Mouse (Mus musculus): ENCODE results near the gene Klf3. TPM values are rescaled to one million over a fixed set of nuclear protein-coding genes. Genes with fewer than 3 reads are reported as not detected.

Gene Klf3
- polyA plus RNA-seq, 1 experiment from 2014 or later: 53.6 TPM

DNA sequence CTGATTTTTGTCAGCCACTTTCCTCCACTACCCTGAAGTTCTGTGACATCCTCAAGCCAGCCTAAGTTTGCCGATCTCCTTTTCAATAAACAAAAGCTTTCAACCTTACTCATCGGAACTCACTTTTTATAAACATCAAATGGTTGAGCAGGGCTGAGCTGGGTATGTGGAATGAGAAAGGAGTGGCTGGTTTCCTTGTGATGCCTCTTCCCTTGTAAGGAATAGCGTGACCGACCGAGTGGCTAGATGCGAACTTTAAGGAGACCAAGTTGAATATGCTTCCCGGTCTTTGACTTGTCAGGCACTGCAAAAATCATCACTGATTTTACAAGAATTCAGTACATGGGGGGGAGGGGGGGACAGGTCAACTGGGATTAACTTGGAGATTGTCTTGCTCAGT, 46.7 kb downstream of the Klf3 start:
- in situ Hi-C loops (cut with MboI; ENCODE audit: low pct_unique_long_range_greater_than_20kb): no loop called here
- no peaks in the 10 kb centered on the region for H3K27me3 ChIP-seq
- ChIA-PET CTCF (no interaction called here), POLR2A (no interaction called here)
- TF ChIP-seq CTCF (IDR thresholded peaks at IDR 0.05): no peak
- ATAC-seq: no peak
- DNase-seq (ENCODE audit: low read depth, low spot score): no peak

DNA sequence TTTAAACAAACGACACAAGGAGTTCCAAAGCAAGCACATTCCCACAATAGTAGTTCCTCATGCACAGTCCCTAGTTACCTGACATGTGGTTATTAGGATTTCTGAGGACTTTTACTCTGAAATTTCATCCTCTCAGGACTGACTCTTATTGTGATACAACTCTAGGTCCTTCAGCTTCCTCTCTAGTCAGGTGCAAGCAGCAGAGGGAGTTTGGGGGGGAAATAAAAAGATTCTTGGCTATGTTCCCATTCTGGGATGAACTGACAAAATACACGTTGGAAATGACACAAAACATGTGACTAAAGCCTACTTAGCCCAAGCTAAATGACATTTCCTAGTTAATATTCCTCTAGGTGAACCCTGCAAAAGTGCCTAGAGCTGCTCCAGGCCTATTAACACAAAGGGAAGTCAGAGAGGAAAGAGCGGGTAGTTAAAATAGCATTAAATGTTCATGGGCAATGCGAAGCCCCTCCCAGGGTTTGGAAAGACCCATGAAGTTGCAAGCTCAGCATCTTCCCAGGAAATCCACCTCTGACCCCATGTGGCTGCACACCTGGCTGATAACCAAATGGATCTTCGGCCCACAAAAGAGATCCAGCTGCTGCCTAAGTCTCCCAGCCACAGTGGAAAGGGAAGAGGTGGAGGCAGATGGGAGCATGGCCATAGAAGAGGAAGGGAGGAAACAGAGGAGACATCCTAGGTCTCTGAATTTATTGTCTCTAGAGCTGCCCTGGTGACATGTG, 49.6 kb downstream of the Klf3 start:
- H3K27me3 ChIP-seq: no peaks in the 10 kb centered on the region
- ChIA-PET CTCF (interaction anchor here (1.0 to 1.6 kb wide), 5 partner anchors 9 to 347 kb away, joined by 3 to 7 read pairs (median 4); no protein-coding TSS in a partner anchor), POLR2A (no interaction called here)
- TF ChIP-seq CTCF (IDR thresholded peaks at IDR 0.05): no peak
- in situ Hi-C loops (cut with MboI; ENCODE audit: low pct_unique_long_range_greater_than_20kb): no loop called here
- no peak for DNase-seq (ENCODE audit: low read depth, low spot score)
- no peak for ATAC-seq

DNA sequence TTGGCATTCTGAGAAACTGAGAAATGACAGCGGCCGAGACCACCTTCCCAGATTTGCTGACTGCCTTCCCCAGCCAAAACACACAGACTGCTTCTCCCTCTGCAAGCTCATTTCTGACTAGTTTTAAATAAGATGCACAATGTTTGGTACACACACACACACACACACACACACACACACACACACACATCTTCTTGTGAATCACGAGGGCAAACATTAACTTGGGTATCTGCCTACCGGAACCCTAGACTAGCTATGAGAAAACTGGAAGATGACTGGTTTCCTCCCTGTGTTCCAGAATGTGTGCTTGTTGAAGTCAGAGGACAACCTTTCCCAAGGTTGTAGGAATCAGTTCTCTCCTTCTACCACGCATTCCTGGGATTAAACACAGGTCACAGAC, 50.2 kb downstream of the Klf3 start:
- CTCF ChIA-PET: interaction anchor here (1.0 to 1.6 kb wide), 5 partner anchors 9 to 348 kb away, joined by 3 to 7 read pairs (median 3); no protein-coding TSS in a partner anchor
- POLR2A ChIA-PET: no interaction called here
- TF ChIP-seq CTCF (IDR thresholded peaks at IDR 0.05): no peak
- in situ Hi-C loops (cut with MboI; ENCODE audit: low pct_unique_long_range_greater_than_20kb): no loop called here
- DNase-seq (ENCODE audit: low read depth, low spot score) (no peak), ATAC-seq (no peak)
- no peaks in the 10 kb centered on the region for H3K27me3 ChIP-seq

DNA sequence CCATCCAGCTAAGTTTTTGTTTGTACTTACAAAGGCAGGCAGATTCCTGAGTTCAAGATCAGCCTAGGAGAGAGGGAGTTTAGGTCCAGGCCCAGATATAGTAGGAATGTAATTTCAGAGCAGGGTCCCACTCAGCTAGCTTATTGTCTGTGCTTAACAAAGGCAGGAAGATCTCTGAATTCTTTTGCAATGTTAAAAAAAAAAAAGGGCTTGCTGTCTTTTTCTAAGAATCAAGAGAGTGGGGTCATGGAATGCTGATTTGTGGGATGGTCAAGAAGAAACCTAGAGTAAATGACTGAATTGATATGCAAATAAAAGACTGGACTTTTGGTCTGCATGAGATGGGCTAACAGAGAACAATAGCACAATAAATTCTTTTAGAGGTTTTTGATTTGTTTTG, 52.0 kb downstream of the Klf3 start:
- ChIA-PET CTCF (interaction anchor here (0.8 to 2.4 kb wide), 5 partner anchors 9 to 42 kb away, joined by 3 to 8 read pairs (median 3); no protein-coding TSS in a partner anchor), POLR2A (interaction anchor here (0.9 to 1.0 kb wide), 2 partner anchors 24 to 35 kb away, joined by 3 to 4 read pairs; no protein-coding TSS in a partner anchor)
- H3K27me3 ChIP-seq: no peaks in the 10 kb centered on the region
- DNase-seq (ENCODE audit: low read depth, low spot score) (no peak), ATAC-seq (no peak)
- no peak for TF ChIP-seq CTCF (IDR thresholded peaks at IDR 0.05)
- in situ Hi-C loops (cut with MboI; ENCODE audit: low pct_unique_long_range_greater_than_20kb): loop anchor here (5.0 kb wide), 1 partner anchor 33 kb away; no protein-coding TSS in a partner anchor

DNA sequence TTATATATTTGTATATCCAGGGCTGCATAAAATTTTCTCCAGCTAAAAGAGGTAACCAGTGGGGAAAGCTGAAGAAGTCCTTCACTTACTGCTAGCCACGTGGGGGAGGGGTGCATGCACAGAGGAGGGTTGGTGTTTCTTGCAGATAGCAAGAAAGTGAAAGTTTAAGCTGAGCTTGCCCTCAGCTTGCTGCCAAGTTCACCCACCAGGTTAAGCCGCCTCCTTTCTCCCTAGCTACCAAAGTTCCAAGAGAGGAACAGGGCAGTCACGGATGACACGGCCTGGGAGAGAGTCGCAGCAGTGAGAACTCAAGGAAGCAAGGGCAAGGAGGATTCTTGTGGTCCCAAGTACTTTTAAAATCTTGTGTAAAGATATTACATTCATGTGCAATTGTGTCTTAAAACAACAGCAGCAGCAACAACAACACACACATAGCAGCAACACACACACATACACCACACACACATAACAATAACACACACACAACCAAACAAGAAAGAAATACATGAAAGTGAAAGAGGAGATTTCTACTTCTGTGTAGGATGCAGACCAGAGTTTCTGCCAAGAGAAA, 57.8 kb downstream of the Klf3 start:
- ATAC-seq (no peak), DNase-seq (ENCODE audit: low read depth, low spot score) (no peak)
- H3K27me3 ChIP-seq: no peaks in the 10 kb centered on the region
- no peak for TF ChIP-seq CTCF (IDR thresholded peaks at IDR 0.05)
- POLR2A ChIA-PET: no interaction called here
- CTCF ChIA-PET: interaction anchor here (0.9 to 2.9 kb wide), 7 partner anchors 16 to 478 kb away, joined by 3 to 12 read pairs (median 3); no protein-coding TSS in a partner anchor
- in situ Hi-C loops (cut with MboI; ENCODE audit: low pct_unique_long_range_greater_than_20kb): loop anchor here (5.0 to 10.0 kb wide), 4 partner anchors 354 to 746 kb away; no protein-coding TSS in a partner anchor

DNA sequence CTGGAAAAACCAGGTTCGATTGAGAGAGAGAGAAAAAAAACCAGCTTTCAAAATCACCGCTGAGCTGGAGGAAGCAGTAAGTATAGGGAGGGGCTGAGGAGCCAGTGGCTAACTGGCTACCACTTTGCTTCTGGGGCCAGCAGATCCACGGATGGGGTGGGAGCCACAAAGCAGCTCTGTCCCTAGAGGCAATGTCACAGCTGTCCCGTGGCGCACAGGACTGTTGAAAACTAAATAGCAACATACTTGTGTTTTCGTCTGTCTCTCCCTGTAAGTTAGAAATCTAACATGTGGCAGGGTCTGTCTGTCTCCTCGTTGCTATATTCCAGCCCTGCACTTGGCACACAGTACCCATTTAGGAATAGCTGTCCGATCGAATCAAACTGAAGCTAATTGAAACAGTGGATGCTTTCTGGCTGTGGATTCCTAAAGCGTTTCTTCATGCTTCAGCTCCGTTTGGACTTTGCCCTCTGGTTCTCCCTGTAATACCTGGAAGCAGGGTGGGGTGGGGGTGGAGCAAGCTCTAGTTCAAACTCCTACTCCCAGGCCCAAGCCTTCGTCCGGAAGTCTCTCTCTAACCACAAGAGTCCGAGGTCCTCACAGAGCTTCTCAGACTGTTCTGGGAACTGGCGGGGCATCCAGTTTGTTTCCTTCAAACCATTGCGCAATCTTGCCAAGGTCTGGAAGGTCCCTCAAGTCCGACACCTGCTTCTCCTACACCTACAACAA, 58.4 kb downstream of the Klf3 start:
- in situ Hi-C loops (cut with MboI; ENCODE audit: low pct_unique_long_range_greater_than_20kb): loop anchor here (5.0 to 10.0 kb wide), 4 partner anchors 354 to 747 kb away; no protein-coding TSS in a partner anchor
- ChIA-PET POLR2A (no interaction called here), CTCF (interaction anchor here (0.9 to 2.9 kb wide), 9 partner anchors 9 to 479 kb away, joined by 3 to 12 read pairs (median 4); no protein-coding TSS in a partner anchor)
- DNase-seq (ENCODE audit: low read depth, low spot score) (no peak), ATAC-seq (no peak)
- no peaks in the 10 kb centered on the region for H3K27me3 ChIP-seq
- TF ChIP-seq CTCF (IDR thresholded peaks at IDR 0.05): no peak

DNA sequence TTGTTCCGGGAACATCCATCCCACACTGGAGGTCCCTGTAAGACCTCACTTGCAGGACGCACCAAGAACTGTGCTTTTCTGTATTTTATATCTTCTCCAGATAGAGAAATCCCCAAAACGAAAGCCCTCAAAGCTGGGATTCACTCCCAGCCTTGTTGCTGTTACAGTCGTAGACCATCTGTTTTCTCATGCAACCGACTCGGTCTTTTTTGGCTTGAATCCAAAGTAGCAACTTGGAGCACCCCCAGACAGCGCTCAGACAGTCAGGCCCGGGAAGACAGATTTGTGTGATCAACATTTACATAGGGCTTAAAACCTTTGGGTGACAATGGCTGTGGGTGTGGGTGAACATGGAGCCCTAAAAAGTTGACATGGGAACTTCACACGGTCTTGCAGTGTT, 59.1 kb downstream of the Klf3 start:
- no peaks in the 10 kb centered on the region for H3K27me3 ChIP-seq
- ATAC-seq (no peak), DNase-seq (ENCODE audit: low read depth, low spot score) (no peak)
- POLR2A ChIA-PET: interaction anchor here (0.6 to 0.7 kb wide), 3 partner anchors 47 to 384 kb away, joined by 3 to 4 read pairs (median 4); no protein-coding TSS in a partner anchor
- CTCF ChIA-PET: interaction anchor here (0.9 to 5.8 kb wide), 7 partner anchors 9 to 57 kb away, joined by 3 to 26 read pairs (median 5); no protein-coding TSS in a partner anchor
- in situ Hi-C loops (cut with MboI; ENCODE audit: low pct_unique_long_range_greater_than_20kb): loop anchor here (5.0 to 10.0 kb wide), 4 partner anchors 355 to 747 kb away; no protein-coding TSS in a partner anchor
- TF ChIP-seq CTCF (IDR thresholded peaks at IDR 0.05): no peak

DNA sequence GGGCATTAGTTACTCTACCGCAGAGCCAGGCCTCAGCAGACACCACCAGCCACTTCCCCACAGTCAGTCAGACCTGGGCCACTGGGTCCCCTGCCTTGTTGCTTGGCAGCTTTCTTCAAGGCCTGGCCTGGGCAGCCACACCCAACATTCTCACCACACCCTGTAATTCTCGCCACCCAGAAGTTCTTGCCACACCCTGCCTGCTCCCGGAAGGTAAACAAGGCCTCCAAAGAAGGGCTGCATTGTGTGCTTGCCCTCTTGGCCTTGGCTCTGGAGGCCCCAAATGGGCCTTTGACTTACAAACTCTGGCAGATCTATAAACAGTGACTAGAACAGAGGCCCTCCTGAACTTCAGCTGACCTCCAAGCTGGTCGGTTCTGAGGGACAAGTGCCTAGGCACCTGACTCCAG, 61.5 kb downstream of the Klf3 start:
- in situ Hi-C loops (cut with MboI; ENCODE audit: low pct_unique_long_range_greater_than_20kb): loop anchor here (5.0 to 10.0 kb wide), 4 partner anchors 357 to 750 kb away; no protein-coding TSS in a partner anchor
- ChIA-PET POLR2A (no interaction called here), CTCF (interaction anchor here (0.7 to 5.8 kb wide), 11 partner anchors 9 to 576 kb away, joined by 3 to 30 read pairs (median 4); no protein-coding TSS in a partner anchor)
- no peaks in the 10 kb centered on the region for H3K27me3 ChIP-seq
- ATAC-seq: no peak
- no peak for TF ChIP-seq CTCF (IDR thresholded peaks at IDR 0.05)
- DNase-seq (ENCODE audit: low read depth, low spot score): no peak

DNA sequence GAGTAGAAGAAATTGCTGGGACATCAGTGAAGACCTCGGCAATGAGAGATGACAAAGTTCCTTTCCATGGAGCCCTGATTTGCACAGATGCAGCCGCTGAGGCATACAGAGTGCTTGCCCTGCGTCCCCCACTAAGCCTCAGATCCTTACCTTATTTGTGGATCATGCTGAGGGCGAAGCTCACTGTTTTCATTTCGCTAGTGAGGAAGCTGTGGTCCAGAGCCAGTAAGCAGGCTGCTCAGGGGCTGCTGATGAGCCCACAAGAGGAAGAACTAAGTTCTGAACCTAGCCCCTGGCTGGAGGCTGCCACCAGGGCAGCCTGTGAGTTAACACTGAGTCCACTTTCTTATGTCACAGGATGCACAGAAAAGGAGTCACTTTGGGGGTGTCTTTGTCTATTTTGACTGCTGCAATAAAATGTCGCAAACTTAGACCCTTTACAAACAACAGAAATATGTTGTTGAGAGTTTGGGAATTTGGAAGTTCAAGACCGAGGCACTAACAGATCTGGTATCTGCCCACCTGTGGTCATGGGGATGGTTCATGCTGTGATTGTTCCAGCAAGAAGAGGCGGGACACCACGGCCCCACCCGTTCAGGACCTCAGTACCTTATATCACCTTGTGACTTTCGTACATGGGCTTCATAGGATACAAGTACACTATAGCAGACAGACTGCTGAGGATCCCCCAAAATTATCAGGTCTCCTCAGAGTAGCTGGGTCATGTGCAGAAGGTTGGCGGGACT, 62.2 kb downstream of the Klf3 start:
- DNase-seq (ENCODE audit: low read depth, low spot score) (no peak), ATAC-seq (no peak)
- no peaks in the 10 kb centered on the region for H3K27me3 ChIP-seq
- POLR2A ChIA-PET: interaction anchor here (1.2 to 3.4 kb wide), 2 partner anchors 47 to 52 kb away, joined by 4 to 17 read pairs; no protein-coding TSS in a partner anchor
- CTCF ChIA-PET: interaction anchor here (0.8 to 5.8 kb wide), 13 partner anchors 9 to 576 kb away, joined by 3 to 30 read pairs (median 5); no protein-coding TSS in a partner anchor
- in situ Hi-C loops (cut with MboI; ENCODE audit: low pct_unique_long_range_greater_than_20kb): loop anchor here (10.0 kb wide), 2 partner anchors 581 to 751 kb away; no protein-coding TSS in a partner anchor
- no peak for TF ChIP-seq CTCF (IDR thresholded peaks at IDR 0.05)
